Mouse (Mus musculus) mouse embryonic stem cell (cell line): ENCODE measurements around the gene Satb1.

Experiments
- in situ Hi-C, 2 experiments: fragments of 300-500 bp; cut with MboI; formaldehyde crosslinking; loops; 1 replicate in 1 of 2; 3 replicates in 1 of 2; pipeline ENCODE4 v1.14.3; 2019 to 2020; ENCODE audit warnings: low sequenced_read_pairs in 2 of 2, low pct_unique_long_range_greater_than_20kb in 1 of 2, mixed read lengths in 1 of 2; ENCODE audit not compliant: unreplicated experiment in 1 of 2

Gene Satb1

GRCm38 (mm10) chr17:51695271-51695670 is 137.8 kb downstream of the Satb1 start:
- in situ Hi-C loops, result no loop called here

GRCm38 (mm10) chr17:51690526-51690925 is 142.6 kb downstream of the Satb1 start:
- in situ Hi-C loops, result no loop called here

- in situ Hi-C loops, result no loop called here
Observed at GRCm38 (mm10) chr17:51687226-51687625, 145.9 kb downstream of the Satb1 start.
